Mouse (Mus musculus): ENCODE measurements around the gene Fgfr2. TPM values are rescaled to one million over a fixed set of nuclear protein-coding genes. Genes with fewer than 3 reads are reported as not detected.

Fgfr2 gene
- polyA plus RNA-seq, 1 experiment: 14.7 TPM

- H3K4me3 ChIP-seq (ENCODE audit: low read depth, low read length): peak overlapping the region; percentile 55
- peaks cover 7% of the 10 kb centered on the region for H3K27me3 ChIP-seq (ENCODE audit: control insufficient read depth, insufficient read depth, low read length)
- TF ChIP-seq CTCF (IDR thresholded peaks at IDR 0.05; ENCODE audit: extremely low read depth, insufficient read length, insufficient replicate concordance, low read depth, low read length) (no peak), POLR2A (IDR thresholded peaks at IDR 0.05; ENCODE audit: low read depth, low read length) (no peak)
- H3K36me3 ChIP-seq (ENCODE audit: control insufficient read depth, insufficient read depth, low read length): peaks cover 2% of the 10 kb centered on the region; the same call in 1 of the 2 replicates
- WGBS: 15% methylated on average over 20 of the region's 20 CpGs
- H3K4me1 ChIP-seq (ENCODE audit: control insufficient read depth, insufficient read depth, insufficient read length, low read length): peaks cover 11% of the 10 kb centered on the region
- H3K27ac ChIP-seq (ENCODE audit: insufficient read depth, low read depth, low read length): 0 out of 2 replicates have a peak overlapping the region, but pooled peaks have one; percentile 25
These were observed 2859.3 kb downstream of the Fgfr2 start for GRCm38 (mm10) chr7:130263799-130264351.

- H3K27ac ChIP-seq (ENCODE audit: insufficient read depth, low read depth, low read length): no peak overlapping the region
- TF ChIP-seq CTCF (IDR thresholded peaks at IDR 0.05; ENCODE audit: extremely low read depth, insufficient read length, insufficient replicate concordance, low read depth, low read length) (no peak), POLR2A (IDR thresholded peaks at IDR 0.05; ENCODE audit: low read depth, low read length) (no peak)
- 62% methylated on average over 4 of the region's 4 CpGs for WGBS
These were observed 2859.9 kb downstream of the Fgfr2 start for GRCm38 (mm10) chr7:130263233-130263594.

GRCm38 (mm10) chr7:130262528-130263232, 2860.5 kb downstream of the Fgfr2 start:
- no peak for TF ChIP-seq POLR2A (IDR thresholded peaks at IDR 0.05; ENCODE audit: low read depth, low read length)
- no peak for TF ChIP-seq CTCF (IDR thresholded peaks at IDR 0.05; ENCODE audit: extremely low read depth, insufficient read length, insufficient replicate concordance, low read depth, low read length)
- peaks cover 13% of the 10 kb centered on the region for H3K4me1 ChIP-seq (ENCODE audit: control insufficient read depth, insufficient read depth, insufficient read length, low read length)
- H3K36me3 ChIP-seq (ENCODE audit: control insufficient read depth, insufficient read depth, low read length): peaks cover 2% of the 10 kb centered on the region; the same call in 1 of the 2 replicates
- WGBS: 77% methylated on average over 17 of the region's 17 CpGs
- no peak overlapping the region for H3K27ac ChIP-seq (ENCODE audit: insufficient read depth, low read depth, low read length)
- H3K27me3 ChIP-seq (ENCODE audit: control insufficient read depth, insufficient read depth, low read length): peaks cover 7% of the 10 kb centered on the region
- H3K4me3 ChIP-seq (ENCODE audit: low read depth, low read length): peak overlapping the region; percentile 23

More at GRCm38 (mm10) chr7:130263233-130263594, 2859.9 kb downstream of the Fgfr2 start:
- peaks cover 2% of the 10 kb centered on the region; the same call in 1 of the 2 replicates for H3K36me3 ChIP-seq (ENCODE audit: control insufficient read depth, insufficient read depth, low read length)
- peaks cover 7% of the 10 kb centered on the region for H3K27me3 ChIP-seq (ENCODE audit: control insufficient read depth, insufficient read depth, low read length)
- H3K4me1 ChIP-seq (ENCODE audit: control insufficient read depth, insufficient read depth, insufficient read length, low read length): peaks cover 12% of the 10 kb centered on the region
- H3K4me3 ChIP-seq (ENCODE audit: low read depth, low read length): no peak overlapping the region

GRCm38 (mm10) chr7:130261684-130262527, 2861.2 kb downstream of the Fgfr2 start:
- TF ChIP-seq CTCF (IDR thresholded peaks at IDR 0.05; ENCODE audit: extremely low read depth, insufficient read length, insufficient replicate concordance, low read depth, low read length): no peak
- no peak for TF ChIP-seq POLR2A (IDR thresholded peaks at IDR 0.05; ENCODE audit: low read depth, low read length)
- Histone ChIP-seq H3K36me3 (ENCODE audit: control insufficient read depth, insufficient read depth, low read length) (peaks cover 2% of the 10 kb centered on the region; the same call in 1 of the 2 replicates), H3K27ac (ENCODE audit: insufficient read depth, low read depth, low read length) (peak overlapping the region; percentile 23; the same call in 1 of the 2 replicates), H3K4me1 (ENCODE audit: control insufficient read depth, insufficient read depth, insufficient read length, low read length) (peaks cover 13% of the 10 kb centered on the region), H3K27me3 (ENCODE audit: control insufficient read depth, insufficient read depth, low read length) (peaks cover 7% of the 10 kb centered on the region), H3K4me3 (ENCODE audit: low read depth, low read length) (peak overlapping the region; percentile 23)
- WGBS: 74% methylated on average over 17 of the region's 17 CpGs

- Histone ChIP-seq H3K27me3 (ENCODE audit: control insufficient read depth, insufficient read depth, low read length) (peaks cover 7% of the 10 kb centered on the region), H3K4me3 (ENCODE audit: low read depth, low read length) (peak overlapping the region; percentile 37), H3K27ac (ENCODE audit: insufficient read depth, low read depth, low read length) (peak overlapping the region; percentile 23; the same call in 1 of the 2 replicates), H3K36me3 (ENCODE audit: control insufficient read depth, insufficient read depth, low read length) (peaks cover 2% of the 10 kb centered on the region; the same call in 1 of the 2 replicates), H3K4me1 (ENCODE audit: control insufficient read depth, insufficient read depth, insufficient read length, low read length) (peaks cover 13% of the 10 kb centered on the region)
- no peak for TF ChIP-seq POLR2A (IDR thresholded peaks at IDR 0.05; ENCODE audit: low read depth, low read length)
- no peak for TF ChIP-seq CTCF (IDR thresholded peaks at IDR 0.05; ENCODE audit: extremely low read depth, insufficient read length, insufficient replicate concordance, low read depth, low read length)
- 85% methylated on average over 20 of the region's 20 CpGs for WGBS
These were observed 2862.1 kb downstream of the Fgfr2 start for GRCm38 (mm10) chr7:130260905-130261683.

GRCm38 (mm10) chr7:130260060-130260459, 2863.1 kb downstream of the Fgfr2 start:
- Histone ChIP-seq H3K4me1 (ENCODE audit: control insufficient read depth, insufficient read depth, insufficient read length, low read length) (peaks cover 6% of the 10 kb centered on the region; the same call in 1 of the 2 replicates), H3K27me3 (ENCODE audit: control insufficient read depth, insufficient read depth, low read length) (no peaks in the 10 kb centered on the region), H3K36me3 (ENCODE audit: control insufficient read depth, insufficient read depth, low read length) (peaks cover 2% of the 10 kb centered on the region; the same call in 1 of the 2 replicates), H3K27ac (ENCODE audit: insufficient read depth, low read depth, low read length) (no peak overlapping the region), H3K4me3 (ENCODE audit: low read depth, low read length) (no peak overlapping the region)
- 50% methylated on average over 5 of the region's 5 CpGs for WGBS
- TF ChIP-seq CTCF (IDR thresholded peaks at IDR 0.05; ENCODE audit: extremely low read depth, insufficient read length, insufficient replicate concordance, low read depth, low read length) (no peak), POLR2A (IDR thresholded peaks at IDR 0.05; ENCODE audit: low read depth, low read length) (no peak)

Data from small intestine, adult 2 months (tissue).